Comparison of ENCODE assay signal across 27 mouse cellular contexts in genomic region chr8:105988546-105988945, GRCm38 (mm10). TPM values are rescaled to one million over a fixed set of nuclear protein-coding genes. Genes with fewer than 3 reads are reported as not detected.
"Had no signal": no experiment of that assay in that cellular context is flagged by ENCODE, and none has a peak within 500 bp of the region (broad histone marks: within the 10 kb centered on the region; RNA-seq: fewer than 3 reads in every experiment).

No protein-coding gene starts in this region.

- DNase-seq: heart, postnatal 10 days; heart, postnatal 14 days; heart, postnatal 36 days; heart, postnatal 4 days; kidney, adult 11 months; kidney, adult 18-20 months; kidney, adult 2 months; kidney, adult 8-10 months; kidney, adult 9 months; kidney, postnatal 10 days; kidney, postnatal 14 days; kidney, postnatal 25 days; kidney, postnatal 36 days; kidney, postnatal 4 days; layer of hippocampus, adult 9-11 months; layer of hippocampus, postnatal 36 days had no signal

RNA-seq across cellular contexts. Expression of gene Dpep3, which starts 9.3 kb away (rescaled TPM):
- total RNA-seq: heart, postnatal 10 days; heart, postnatal 14 days; heart, postnatal 25 days; heart, postnatal 36 days; heart, postnatal 4 days; hematopoietic stem cell, adult 5-6 weeks; hindbrain, postnatal 0 days; layer of hippocampus, adult 18-20 months; layer of hippocampus, adult 2 months; layer of hippocampus, adult 8-10 months; layer of hippocampus, postnatal 10 days; layer of hippocampus, postnatal 14 days; layer of hippocampus, postnatal 25 days; layer of hippocampus, postnatal 36 days; left cerebral cortex, adult 18-20 months; left cerebral cortex, adult 2 months had no signal

RNA-seq across cellular contexts. Expression of gene Dpep2nb, which starts 17.2 kb away (rescaled TPM):
- total RNA-seq: heart, postnatal 10 days; heart, postnatal 14 days; heart, postnatal 25 days; heart, postnatal 36 days; heart, postnatal 4 days; hematopoietic stem cell, adult 5-6 weeks; hindbrain, postnatal 0 days; layer of hippocampus, adult 18-20 months; layer of hippocampus, adult 2 months; layer of hippocampus, adult 8-10 months; layer of hippocampus, postnatal 10 days; layer of hippocampus, postnatal 14 days; layer of hippocampus, postnatal 25 days; left cerebral cortex, adult 18-20 months; left cerebral cortex, adult 2 months had no signal
